Mouse (Mus musculus) WW6 (cell line): ENCODE data around the gene Rps15.

ENCODE experiments used
- DNase-seq: peaks from one replicate; pipeline ENCODE4 v3.0.0-alpha.2; 2013; ENCODE audit warnings: low read depth, low spot score

Rps15 gene

DNA sequence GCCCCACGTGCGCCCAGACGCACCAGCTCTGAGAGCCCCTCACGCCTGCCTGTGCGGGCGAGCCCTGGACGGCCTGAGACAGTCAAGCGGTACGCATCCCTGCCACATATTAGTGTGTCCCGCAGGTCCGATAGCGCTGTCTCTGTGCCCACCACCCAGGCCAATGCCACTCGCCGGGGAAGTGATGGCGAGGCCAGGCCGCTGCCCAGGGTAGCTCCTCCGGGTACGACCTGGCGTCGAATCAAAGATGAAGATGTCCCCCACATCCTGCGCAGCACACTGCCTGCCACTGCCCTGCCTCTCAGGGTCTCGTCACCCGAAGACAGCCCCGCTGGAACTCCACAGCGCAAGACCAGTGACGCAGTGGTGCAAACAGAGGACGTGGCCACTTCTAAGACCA, 23.1 kb downstream of the Rps15 start:
- no peak for DNase-seq

DNA sequence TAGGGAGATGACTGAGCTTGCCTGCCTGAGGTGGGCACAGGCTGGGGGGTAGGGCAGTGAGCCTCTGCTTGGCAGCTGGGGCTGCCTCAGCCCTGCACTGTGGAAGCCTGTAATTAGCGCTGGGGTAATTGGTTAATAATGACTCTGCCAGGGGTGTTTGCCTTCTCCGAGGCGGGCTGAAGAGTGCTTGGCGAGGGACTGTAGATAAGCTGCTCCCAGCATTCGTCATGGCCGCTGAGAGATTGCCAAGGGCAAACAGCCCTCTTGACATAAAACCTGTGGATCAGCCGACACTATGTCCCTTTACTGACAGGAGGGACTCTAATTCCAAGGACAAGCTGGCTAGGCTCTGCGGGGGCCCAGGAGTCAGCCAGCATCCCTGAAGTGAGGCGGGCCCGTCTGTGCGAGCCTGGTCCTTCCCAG, 24.1 kb downstream of the Rps15 start:
- no peak for DNase-seq

DNA sequence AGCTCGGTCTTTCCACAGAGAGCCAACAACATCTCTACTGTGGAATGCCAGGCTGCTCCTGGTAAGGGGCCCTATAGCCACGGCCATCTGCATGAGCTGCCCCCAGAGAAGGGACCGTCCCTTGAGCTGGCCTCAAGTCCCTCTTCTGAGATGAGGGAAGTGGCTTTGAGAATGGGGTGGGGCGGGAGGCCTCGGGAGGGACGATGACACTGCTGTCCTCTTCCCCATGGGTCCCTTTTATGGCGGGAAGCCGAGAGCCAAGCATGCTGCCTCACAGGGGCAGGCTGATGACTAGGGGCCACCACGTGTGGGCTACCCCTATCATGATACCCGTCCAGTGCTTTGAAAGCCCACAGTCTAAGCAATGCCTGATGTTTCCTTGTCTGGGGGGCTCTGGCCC, 24.8 kb downstream of the Rps15 start:
- DNase-seq: no peak

DNA sequence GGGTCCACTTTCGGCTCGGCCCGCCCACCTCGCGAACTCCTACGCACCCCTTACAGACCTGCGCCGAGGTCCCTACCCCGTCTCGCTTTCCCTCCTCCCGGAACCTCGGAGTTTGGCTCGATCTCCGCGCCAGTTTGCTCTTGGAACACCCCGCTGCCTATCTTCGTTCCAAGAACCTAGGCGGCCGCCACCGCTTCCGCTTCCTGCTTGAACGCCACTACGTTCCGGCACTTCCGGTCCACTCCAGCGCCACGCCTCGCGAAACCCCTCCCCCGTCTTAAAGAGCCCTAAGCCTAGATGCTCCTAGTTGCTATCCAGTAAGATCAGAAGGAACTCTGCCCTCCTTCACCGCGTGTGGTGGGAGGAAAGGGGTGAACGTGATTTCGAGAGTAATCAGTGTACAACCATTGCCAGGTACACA, 28.1 kb downstream of the Rps15 start, which contains the start of gene 2310011J03Rik:
2310011J03Rik (minus strand) TSS at position 198 of the 421 bp plus-strand sequence.
- no peak for DNase-seq

DNA sequence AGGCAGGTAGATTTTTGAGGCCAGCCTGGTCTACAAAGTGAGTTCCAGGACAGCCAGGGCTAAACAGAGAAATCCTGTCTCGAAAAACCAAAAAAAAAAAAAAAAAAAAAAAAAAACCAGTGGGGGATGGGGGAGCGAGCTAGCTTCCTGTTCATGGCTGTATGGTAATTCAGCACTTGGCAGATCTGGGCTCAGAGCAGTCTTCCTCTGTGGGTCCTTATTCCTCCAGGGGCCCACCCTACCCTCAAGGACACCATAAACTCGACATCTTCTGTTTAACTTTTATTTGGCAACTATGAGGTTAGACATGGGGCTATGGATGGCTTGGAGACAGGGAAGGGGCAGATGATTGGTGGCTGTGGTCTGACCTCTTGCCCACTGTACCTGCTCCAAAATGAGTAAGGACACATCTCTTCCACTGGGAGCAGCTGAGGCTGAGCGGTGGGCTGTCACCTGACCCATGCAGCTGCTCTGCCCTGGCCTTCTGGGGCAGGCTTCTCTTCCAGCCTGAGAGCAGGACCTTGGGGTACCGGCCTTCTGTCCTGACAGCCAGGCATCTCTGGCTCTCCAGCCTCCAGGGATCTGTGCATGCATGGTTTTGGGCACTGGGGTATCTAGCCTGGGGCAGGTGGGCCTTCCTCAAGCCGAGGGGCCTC, 28.9 kb downstream of the Rps15 start:
- DNase-seq: no peak

DNA sequence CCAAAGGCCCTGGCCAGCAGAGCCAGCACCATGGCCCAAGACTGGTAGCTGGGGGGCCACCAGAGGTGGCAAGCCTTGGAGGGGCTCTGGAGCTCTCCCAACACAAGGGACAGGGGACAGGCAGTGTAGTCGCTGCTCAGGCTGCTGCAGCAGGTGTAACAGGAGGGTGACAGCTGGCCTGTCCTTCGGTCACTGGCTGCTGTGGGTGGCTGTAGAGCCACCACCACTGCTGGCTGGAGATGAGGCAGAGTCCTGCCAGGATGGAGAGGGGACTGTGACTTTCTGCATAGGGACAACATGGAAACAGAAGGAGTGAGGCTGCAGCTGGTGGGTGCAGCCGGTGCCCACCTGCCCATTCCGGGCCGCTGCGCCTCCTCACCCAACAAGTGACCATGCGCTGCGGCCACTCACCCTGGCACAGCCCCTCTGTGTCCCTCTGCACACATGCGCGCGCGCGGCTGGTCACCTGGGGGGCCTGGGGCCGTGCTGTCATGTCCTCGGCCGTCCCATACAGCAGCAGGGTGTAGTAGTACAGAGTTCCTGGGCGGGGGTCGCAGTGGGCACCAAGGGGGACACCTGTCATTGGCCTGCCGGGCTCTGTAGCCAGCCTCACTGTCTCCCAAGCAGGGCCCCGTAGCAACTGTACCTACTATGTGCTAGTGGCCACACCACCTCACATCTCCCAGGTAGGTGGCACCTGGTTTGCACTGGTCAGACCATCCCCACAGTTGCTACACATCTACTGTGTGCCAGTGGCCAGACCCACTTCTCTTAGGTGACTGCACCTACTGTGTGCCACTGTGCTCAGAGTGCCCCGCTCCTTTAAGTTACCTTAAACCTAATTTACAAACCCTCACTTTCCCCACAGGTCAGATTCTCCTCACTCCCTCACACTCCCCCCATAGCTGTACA, 29.7 kb downstream of the Rps15 start:
- DNase-seq: no peak

DNA sequence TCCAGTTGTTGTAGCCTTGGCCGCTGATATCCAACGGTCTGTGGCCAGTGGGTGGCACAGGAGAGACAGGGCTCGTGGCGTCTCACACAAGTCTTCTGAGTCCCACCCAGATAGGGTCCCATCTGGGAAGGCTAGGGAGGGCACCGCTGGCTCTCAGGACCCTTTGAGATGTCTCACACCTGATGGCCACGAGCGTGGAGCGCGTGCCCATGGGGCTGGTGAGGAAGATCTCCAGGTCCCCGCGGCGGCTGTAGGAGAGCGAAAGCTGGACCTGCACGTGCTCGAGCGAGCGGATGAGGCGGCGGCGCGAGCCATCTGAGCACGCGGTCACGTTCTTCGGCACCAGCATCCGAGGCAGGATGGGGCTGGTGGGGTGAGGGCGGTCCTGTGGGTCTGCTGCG, 30.6 kb downstream of the Rps15 start:
- no peak for DNase-seq

DNA sequence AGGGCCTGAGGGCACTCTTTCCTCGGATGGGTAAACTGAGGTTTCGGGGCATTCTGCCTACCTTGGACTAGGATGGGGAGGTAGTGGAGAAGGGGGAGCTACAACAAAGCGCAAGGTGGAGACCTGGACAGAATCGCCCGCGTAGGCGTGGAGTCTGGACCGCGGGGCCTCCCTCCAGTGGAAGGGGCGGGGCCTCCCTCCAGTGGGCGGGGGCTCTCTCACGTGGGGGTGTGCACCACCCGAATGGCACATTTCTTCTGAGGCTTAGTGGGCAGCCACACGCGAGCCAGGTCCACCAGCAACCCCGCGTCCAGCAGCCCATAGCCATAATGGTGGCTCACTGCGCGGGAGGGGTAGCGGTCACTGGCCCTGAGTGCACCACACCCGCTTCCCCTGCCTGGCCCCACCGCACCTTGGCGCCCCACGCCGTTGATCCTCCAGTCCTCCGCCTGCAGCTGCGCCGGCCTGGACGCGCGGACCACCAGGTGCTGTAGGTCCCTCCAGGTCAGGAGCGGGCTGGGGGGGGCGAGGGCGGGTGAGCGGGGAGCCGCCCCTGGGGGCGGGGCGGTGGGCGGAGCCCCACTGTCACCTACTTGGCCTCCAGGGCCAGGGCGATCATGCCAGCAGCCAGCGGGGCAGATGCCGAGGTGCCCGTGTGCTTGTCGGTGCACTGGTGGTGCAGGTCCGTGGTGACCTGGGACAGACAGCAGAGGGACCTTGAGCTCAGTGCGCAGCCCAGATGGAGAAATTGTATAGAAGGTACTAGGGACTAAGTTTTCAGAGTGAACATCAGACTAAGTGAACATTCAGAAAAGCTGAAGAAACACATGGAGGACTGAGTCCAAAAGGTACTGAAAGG, 31.2 kb downstream of the Rps15 start:
- no peak for DNase-seq

DNA sequence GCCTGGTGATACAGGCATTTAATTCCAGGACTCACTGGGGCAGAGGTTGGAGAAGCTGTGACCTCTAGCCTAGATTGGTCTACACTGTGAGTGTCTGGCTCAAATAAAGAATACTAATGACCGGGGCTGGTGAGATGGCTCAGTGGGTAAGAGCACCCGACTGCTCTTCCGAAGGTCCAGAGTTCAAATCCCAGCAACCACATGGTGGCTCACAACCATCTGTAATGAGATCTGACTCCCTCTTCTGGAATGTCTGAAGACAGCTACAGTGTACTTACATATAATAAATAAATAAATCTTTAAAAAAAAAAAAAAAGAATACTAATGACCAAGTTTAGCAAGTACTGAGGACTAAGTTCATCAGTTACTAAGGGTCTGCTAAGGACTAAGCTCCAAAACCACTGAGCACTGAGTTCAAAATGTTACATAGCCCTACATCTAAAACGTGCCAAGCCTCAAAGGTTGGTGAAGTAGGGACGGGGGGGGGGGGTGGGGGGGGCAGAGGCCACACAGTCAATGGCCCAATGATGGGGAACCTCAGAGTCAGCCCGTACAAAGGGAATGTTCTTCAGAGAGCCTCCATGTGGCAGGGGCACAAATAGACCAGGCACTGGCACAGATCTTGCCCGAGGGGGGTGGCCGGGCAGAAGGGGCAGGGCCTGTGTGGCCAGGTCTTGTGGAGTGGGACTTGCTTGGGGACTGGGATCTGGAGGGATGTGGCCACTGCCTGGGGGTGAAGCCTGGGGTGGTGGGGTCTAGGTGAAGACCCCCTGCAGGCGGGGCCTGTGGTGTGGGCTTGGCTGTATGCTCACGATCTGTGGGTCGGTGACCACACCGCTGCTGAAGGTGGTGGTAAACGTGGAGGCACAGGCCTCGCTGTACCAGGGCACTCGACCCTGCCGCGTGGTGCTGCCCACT, 32.1 kb downstream of the Rps15 start:
- DNase-seq: no peak

DNA sequence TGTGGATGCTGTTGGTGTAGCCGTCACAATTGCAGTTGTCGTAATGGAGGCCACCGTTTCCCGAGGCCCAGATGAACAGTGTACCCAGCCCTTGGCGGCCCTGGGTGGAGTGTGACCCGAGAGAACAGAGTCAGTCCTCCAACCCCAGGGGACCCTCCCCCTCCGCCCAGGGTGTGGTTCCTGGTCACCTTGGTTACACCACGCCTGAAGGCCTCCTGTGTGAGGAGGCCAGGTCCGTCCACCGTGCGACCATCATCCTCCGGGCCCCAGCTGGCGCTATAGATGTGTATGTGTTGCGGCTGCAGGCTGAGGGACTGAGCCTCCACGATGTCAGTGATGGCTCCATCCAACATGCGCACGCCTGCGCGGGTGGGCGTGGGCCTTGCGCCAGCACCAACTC, 32.8 kb downstream of the Rps15 start:
- DNase-seq: no peak

DNA sequence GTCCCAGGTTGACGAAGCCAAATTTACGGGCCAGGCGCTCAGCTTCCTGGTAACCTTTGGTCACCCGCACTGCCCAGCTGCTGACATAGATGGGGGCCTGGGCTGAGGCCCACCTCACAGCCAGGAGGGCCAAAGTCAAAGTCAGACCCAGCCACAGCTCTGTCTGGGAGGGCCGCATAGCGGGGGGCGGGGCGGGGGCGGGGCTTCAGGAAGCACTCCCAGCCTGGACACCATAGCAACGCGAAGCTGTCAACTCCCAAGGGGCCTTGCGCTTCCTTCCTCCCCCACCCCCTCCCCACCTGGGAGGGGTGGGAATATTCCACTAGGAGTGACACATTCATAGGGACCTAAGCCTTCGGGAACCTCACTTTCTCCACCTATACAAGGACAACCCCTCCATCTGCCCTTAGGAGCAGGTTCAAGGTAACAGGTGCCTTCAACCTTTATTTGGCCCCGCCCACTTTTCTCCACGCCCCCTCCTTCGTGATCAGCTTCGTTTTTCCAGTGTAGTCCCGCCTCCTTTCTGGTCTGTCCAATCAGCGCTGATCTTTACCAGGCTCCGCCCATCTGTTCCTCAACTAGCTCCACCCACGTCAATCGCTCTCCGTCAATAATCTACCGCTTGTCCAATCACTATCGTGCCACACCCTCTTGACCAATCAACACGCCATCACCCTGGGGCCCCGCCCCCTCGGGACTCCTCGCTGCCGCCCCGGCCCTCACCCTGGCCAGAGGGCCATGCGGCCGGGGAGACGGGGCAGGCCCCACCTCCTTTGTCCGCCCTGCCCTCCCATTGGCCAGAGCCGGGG, 37.2 kb downstream of the Rps15 start, which contains the start of the genes Pcsk4 and Reep6:
Pcsk4 (minus strand) TSS at position 226 of the 809 bp plus-strand sequence.
Reep6 (plus strand) TSS at position 681 of the 809 bp plus-strand sequence.
- peak; percentile 98 for DNase-seq

DNA sequence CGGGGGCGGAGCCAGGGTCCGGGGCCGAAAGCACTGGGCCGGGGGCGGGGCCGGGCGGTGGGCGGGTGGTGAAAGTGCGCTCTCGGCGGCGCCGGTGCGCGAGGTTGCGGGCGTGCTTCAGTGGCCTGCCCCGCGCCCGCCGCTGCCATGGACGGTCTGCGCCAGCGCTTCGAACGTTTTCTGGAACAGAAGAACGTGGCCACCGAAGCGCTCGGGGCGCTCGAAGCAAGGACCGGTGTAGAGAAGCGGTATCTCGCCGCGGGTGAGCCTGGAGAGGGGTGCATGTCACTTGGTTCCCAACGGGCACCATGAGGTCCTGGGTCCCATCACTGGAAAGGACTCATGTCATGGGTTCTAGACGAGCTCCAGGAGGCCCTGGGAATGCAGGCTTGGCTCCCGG, 37.8 kb downstream of the Rps15 start:
- no peak for DNase-seq

DNA sequence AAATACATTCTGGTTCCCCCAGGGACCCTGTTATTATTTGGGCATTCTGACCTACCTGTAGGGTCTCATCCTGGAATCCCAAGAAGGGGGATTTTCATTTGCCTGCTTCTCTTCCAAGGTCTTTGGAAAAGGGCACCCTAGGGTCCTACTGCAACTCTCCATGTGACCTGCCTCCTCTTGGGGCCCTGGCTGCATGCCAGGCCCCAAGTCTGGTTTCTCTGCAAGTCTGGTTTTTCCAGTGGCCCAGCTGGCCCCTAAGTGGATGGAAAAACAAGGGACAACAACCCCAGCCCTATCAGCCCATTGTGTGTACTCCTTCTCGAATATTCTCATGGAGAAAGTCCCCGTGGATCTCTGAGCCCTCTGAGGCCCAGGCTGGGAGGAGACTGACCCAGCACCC, 38.6 kb downstream of the Rps15 start:
- no peak for DNase-seq

DNA sequence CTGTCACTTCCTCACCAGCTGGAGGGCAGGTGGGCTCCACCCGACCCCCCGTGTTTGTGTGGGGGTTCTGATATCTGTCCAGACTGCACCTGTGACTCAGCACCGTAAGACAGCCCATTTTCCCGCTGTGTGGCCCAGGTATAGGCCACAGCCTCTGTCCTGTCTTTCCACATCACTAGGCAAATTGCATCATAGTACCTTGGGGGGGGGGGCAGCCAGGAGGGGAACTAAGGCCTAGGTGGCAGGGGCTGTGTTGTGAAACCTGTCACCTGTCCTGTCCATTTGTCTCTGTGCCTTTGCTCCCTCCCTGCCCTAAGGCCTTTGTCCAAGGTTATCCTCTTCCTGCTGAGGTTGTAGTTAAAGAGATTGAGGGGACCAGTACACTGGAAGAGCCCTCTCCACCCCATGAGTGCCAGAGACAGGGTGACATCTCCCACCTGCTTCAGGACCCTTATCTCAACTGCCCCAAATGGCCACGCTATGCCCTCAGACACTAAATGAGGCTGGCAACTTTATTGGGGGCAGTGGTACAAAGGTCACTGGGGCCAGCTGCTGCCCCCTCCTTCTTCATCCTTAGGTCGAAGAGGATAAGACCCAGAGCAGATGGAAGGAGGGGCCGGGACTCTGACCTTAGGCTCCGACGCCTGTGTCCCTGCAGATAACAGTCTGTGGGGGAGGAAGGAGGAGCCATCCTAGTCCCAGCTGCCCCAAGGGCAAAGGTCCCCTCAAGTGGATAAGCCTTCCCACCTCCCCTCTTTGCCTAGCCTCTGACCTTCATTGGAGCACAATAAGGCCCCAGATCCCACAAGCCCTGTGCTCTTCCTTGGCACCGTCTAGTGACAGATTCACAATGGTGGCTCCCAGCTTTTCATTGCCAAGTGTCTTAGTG, 39.6 kb downstream of the Rps15 start:
- DNase-seq: no peak

DNA sequence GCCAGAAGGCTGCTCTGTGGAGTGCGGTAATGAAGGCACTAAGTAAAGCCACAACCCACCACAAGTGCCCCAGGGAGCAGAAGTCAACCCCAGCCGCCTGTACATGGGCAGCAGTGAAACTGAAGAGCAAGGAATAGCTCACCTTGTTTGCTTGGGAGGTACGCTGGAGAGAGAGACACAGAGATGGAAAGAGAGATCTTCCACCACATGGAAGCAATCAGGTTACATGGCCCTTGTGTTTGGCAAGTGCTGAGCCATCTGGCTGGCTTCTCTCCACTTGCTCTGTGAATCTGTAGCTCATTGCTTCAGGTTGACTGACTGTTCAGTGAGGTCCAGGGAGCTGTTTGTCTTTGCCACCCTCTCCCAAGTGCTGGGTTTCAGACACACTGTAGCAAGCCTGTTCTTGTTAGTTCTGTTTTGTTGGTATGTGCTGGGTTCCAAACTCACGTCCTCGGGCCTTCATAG, 40.3 kb downstream of the Rps15 start:
- no peak for DNase-seq

DNA sequence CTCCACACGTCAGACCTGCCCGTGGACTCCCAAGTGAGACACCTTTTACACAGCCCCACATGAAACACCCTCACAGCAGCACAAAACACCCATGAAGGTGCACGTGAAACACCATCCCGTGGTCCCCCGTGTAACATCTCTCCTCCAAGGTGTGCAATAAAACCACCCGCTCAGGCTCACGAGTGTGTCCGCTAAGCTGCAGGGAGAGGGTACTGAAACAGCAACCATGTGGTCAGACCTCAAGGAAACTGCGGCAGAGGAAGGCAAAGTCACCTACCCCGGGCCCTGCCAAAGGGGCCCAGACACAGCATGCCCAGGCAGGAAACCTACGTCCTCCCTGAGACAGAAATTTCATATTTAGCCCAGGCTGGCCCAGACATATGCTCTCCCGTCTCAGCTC, 44.0 kb downstream of the Rps15 start:
- no peak for DNase-seq

DNA sequence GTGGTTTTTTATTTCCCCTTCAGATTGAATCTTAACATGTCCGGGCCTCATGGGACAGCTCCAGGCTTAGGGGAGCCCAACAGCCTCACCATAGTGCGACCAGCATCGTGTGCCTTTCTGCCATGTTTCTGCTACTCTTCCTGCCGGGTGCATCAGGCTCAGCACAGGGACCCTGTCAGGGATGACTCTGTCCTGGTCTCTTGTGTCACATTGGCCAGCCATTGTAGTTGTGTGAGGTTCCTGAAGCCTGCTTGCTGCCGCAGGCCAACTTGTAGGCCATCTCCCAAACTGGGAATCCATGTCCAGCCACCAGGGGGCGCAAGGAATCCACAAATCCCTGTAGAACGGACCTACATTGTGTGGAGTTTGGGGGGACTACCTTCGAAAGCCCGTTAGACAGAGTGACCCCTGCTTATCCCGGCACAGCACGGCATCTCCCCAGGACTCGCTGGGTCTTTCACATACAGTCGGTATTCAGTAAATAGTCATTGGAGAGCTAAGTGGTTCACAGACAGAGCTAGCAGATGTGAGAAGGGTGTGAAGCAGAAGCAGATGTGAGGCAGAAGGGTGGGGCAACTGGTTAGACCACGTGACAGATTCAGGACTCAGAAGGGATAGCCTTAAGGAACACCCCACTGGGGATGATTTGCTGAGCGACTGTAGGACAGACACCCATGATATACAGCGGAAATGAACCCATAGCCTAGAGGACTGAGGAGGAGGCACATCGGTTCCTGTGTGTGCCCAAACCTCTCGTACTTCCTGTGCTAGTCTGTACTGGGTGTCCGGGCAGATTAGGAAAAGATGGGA, 47.9 kb downstream of the Rps15 start:
- DNase-seq: peak; percentile 66

DNA sequence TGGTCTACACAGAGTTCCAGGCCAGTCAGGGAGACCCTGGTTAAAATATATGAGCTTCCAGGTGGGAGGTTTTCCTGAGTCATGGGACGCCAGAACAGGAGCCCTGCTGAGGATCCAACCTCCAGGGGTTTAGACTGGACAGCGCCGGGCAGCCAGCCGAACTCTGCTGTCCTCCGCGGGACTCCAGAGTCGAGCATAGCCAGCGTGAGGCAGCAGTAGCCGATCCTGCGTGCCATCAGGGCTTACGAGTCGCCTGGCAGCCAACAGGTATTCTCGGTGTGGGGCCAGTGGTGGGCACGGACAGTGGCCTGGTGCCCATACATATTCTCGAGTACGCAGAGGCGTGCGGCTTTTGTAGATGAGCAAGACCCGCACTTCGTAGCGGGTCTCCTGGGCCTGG, 48.8 kb downstream of the Rps15 start:
- no peak for DNase-seq
